Mouse (Mus musculus): ENCODE measurements at regions not wholly inside any gene's neighbourhood (a gene's known extent, or its start where the extent isn't known, plus 50 kb on each side); places are given as distances from the start of the nearest gene placed in this dataset.

GRCm38 (mm10) chr7:137596161-137596560 lies 158.7 kb downstream of the Glrx3 start:
- TF ChIP-seq POLR2A (IDR thresholded peaks at IDR 0.05; ENCODE audit: control insufficient read depth, extremely low read depth, insufficient read depth, low read length, poor library complexity): no peak
- TF ChIP-seq CTCF (IDR thresholded peaks at IDR 0.05; ENCODE audit: borderline replicate concordance, control insufficient read depth, extremely low read depth, insufficient read depth, low read length, poor library complexity): no peak
